17 mouse cellular contexts compared by ENCODE assay signal in genomic region chr10:4776714-4777090, GRCm38 (mm10).
"Had no signal": no experiment of that assay in that cellular context is flagged by ENCODE, and none has a peak within 500 bp of the region (broad histone marks: within the 10 kb centered on the region; RNA-seq: fewer than 3 reads in every experiment).

No protein-coding gene starts in this region.

- DNase-seq: lung, postnatal 14 days; lung, postnatal 4 days; retina, postnatal 1 day; right cerebral cortex, adult 18-20 months; right cerebral cortex, postnatal 25 days; right cerebral cortex, postnatal 4 days; spleen, adult 18-20 months; thymus, adult 18-20 months; thymus, postnatal 14 days; thymus, postnatal 36 days had no signal

- H3K4me1 ChIP-seq: lung, embryonic 15.5 days; midbrain, embryonic 13.5 days; midbrain, embryonic 15.5 days; neural tube, embryonic 13.5 days; neural tube, embryonic 15.5 days had no signal

- H3K4me2 ChIP-seq: lung, embryonic 15.5 days; midbrain, embryonic 11.5 days; midbrain, embryonic 13.5 days; midbrain, embryonic 15.5 days; neural tube, embryonic 13.5 days; neural tube, embryonic 15.5 days had no signal

- H3K9ac ChIP-seq: lung, embryonic 15.5 days; midbrain, embryonic 13.5 days; midbrain, embryonic 15.5 days; neural tube, embryonic 13.5 days; neural tube, embryonic 15.5 days had no signal

- H3K36me3 ChIP-seq: lung, embryonic 15.5 days; midbrain, embryonic 13.5 days; midbrain, embryonic 15.5 days; neural tube, embryonic 13.5 days; neural tube, embryonic 15.5 days had no signal

- H3K27ac ChIP-seq: lung, embryonic 15.5 days; midbrain, embryonic 13.5 days; midbrain, embryonic 15.5 days; neural tube, embryonic 13.5 days; neural tube, embryonic 15.5 days had no signal

- H3K4me3 ChIP-seq: lung, embryonic 15.5 days; megakaryocyte, embryonic 14.5 days; midbrain, embryonic 13.5 days; midbrain, embryonic 15.5 days; neural tube, embryonic 13.5 days; neural tube, embryonic 15.5 days had no signal

- H3K27me3 ChIP-seq: lung, embryonic 15.5 days; megakaryocyte, embryonic 14.5 days; midbrain, embryonic 13.5 days; midbrain, embryonic 15.5 days; neural tube, embryonic 13.5 days; neural tube, embryonic 15.5 days had no signal

- ATAC-seq: midbrain, embryonic 13.5 days; midbrain, embryonic 15.5 days had no signal

- H3K9me3 ChIP-seq: lung, embryonic 15.5 days; megakaryocyte, embryonic 14.5 days; midbrain, embryonic 13.5 days; midbrain, embryonic 15.5 days; neural tube, embryonic 13.5 days; neural tube, embryonic 15.5 days had no signal
